Mouse (Mus musculus): ENCODE measurements around the gene Ociad1.
"Not testable (repeated sequence)": the region's sequence is repeated elsewhere in the genome, so short reads cannot be mapped to it uniquely, and the experiment has no call there.

The Ociad1 gene

GRCm38 (mm10) chr5:73284046-73284445, 8.5 kb upstream of the Ociad1 start:
- in situ Hi-C loops (cut with MboI; ENCODE audit: low sequenced_read_pairs): no loop called here

- in situ Hi-C loops (cut with MboI; ENCODE audit: low sequenced_read_pairs): no loop called here
Measured at GRCm38 (mm10) chr5:73285470-73285978, 7.1 kb upstream of the Ociad1 start.

- in situ Hi-C loops (cut with MboI; ENCODE audit: low sequenced_read_pairs): no loop called here
Measured at GRCm38 (mm10) chr5:73286603-73287002, 6.0 kb upstream of the Ociad1 start.

GRCm38 (mm10) chr5:73289900-73290299, 2.7 kb upstream of the Ociad1 start:
- in situ Hi-C loops (cut with MboI; ENCODE audit: low sequenced_read_pairs): no loop called here

- in situ Hi-C loops (cut with MboI; ENCODE audit: low sequenced_read_pairs): no loop called here
Measured at GRCm38 (mm10) chr5:73293458-73293827, 859 bp downstream of the Ociad1 start.

GRCm38 (mm10) chr5:73295016-73295415, 2.4 kb downstream of the Ociad1 start:
- in situ Hi-C loops (cut with MboI; ENCODE audit: low sequenced_read_pairs): no loop called here

GRCm38 (mm10) chr5:73295916-73296315, 3.3 kb downstream of the Ociad1 start:
- in situ Hi-C loops (cut with MboI; ENCODE audit: low sequenced_read_pairs): no loop called here

GRCm38 (mm10) chr5:73301601-73302307, 9.2 kb downstream of the Ociad1 start:
- in situ Hi-C loops (cut with MboI; ENCODE audit: low sequenced_read_pairs): no loop called here

- in situ Hi-C loops (cut with MboI; ENCODE audit: low sequenced_read_pairs): no loop called here
Measured at GRCm38 (mm10) chr5:73304507-73304906, 11.9 kb downstream of the Ociad1 start.

GRCm38 (mm10) chr5:73306486-73306885, 13.9 kb downstream of the Ociad1 start:
- in situ Hi-C loops (cut with MboI; ENCODE audit: low sequenced_read_pairs): no loop called here

- in situ Hi-C loops (cut with MboI; ENCODE audit: low sequenced_read_pairs): no loop called here
Measured at GRCm38 (mm10) chr5:73307297-73307696, 14.7 kb downstream of the Ociad1 start.

- in situ Hi-C loops (cut with MboI; ENCODE audit: low sequenced_read_pairs): no loop called here
Measured at GRCm38 (mm10) chr5:73309496-73309895, 16.9 kb downstream of the Ociad1 start.

- in situ Hi-C loops (cut with MboI; ENCODE audit: low sequenced_read_pairs): no loop called here
Measured at GRCm38 (mm10) chr5:73310401-73310800, 17.8 kb downstream of the Ociad1 start.

- in situ Hi-C loops (cut with MboI; ENCODE audit: low sequenced_read_pairs): no loop called here
Measured at GRCm38 (mm10) chr5:73311458-73311857, 18.9 kb downstream of the Ociad1 start.

- in situ Hi-C loops (cut with MboI; ENCODE audit: low sequenced_read_pairs): no loop called here
Measured at GRCm38 (mm10) chr5:73313591-73313990, 21.0 kb downstream of the Ociad1 start.

- in situ Hi-C loops (cut with MboI; ENCODE audit: low sequenced_read_pairs): no loop called here
Measured at GRCm38 (mm10) chr5:73314654-73315053, 22.1 kb downstream of the Ociad1 start.

GRCm38 (mm10) chr5:73319306-73319705, 26.7 kb downstream of the Ociad1 start:
- in situ Hi-C loops (cut with MboI; ENCODE audit: low sequenced_read_pairs): no loop called here

- in situ Hi-C loops (cut with MboI; ENCODE audit: low sequenced_read_pairs): not testable (repeated sequence)
Measured at GRCm38 (mm10) chr5:73322684-73323083, 30.1 kb downstream of the Ociad1 start.

GRCm38 (mm10) chr5:73323602-73324001, 31.0 kb downstream of the Ociad1 start:
- in situ Hi-C loops (cut with MboI; ENCODE audit: low sequenced_read_pairs): no loop called here

- in situ Hi-C loops (cut with MboI; ENCODE audit: low sequenced_read_pairs): no loop called here
Measured at GRCm38 (mm10) chr5:73324526-73325170, 32.1 kb downstream of the Ociad1 start.

GRCm38 (mm10) chr5:73331002-73331401, 38.4 kb downstream of the Ociad1 start:
- in situ Hi-C loops (cut with MboI; ENCODE audit: low sequenced_read_pairs): no loop called here

GRCm38 (mm10) chr5:73336448-73336847, 43.9 kb downstream of the Ociad1 start:
- in situ Hi-C loops (cut with MboI; ENCODE audit: low sequenced_read_pairs): no loop called here
